Mouse (Mus musculus) layer of hippocampus, postnatal 10 days (tissue): ENCODE data around the gene Tex37. TPM values are rescaled to one million over a fixed set of nuclear protein-coding genes. Genes with fewer than 3 reads are reported as not detected.

Experiments used
- DNase-seq, 2 experiments: peaks; one replicate each; pipeline ENCODE4 v3.0.0; 2021; ENCODE audit warnings: low spot score in 2 of 2
- long read RNA-seq: library from polyadenylated mRNA; stranded (forward); transcript quantifications from one replicate; pipeline ENCODE4 v2.0.0, GENCODE M21; 2023
- total RNA-seq, 2 experiments: library from RNA; stranded (reverse); gene quantifications; 2 replicates each; pipeline ENCODE4 v1.2.3; 2021

Tex37 gene
- total RNA-seq: not detected
- long read RNA-seq: 0 reads

GRCm38 (mm10) chr6:70918827-70919226 lies at the start of gene Tex37:
Gene Tex37 (minus strand): TSS chr6:70918927.
- no peak for DNase-seq

GRCm38 (mm10) chr6:70968291-70968690 lies 49.6 kb upstream of the Tex37 start:
- no peak for DNase-seq

- DNase-seq: no peak
These were observed 48.7 kb upstream of the Tex37 start for GRCm38 (mm10) chr6:70967422-70967821.

- no peak for DNase-seq
These were observed 47.0 kb upstream of the Tex37 start for GRCm38 (mm10) chr6:70965694-70966093.

GRCm38 (mm10) chr6:70964116-70964830 lies 45.5 kb upstream of the Tex37 start:
- DNase-seq: no peak

- DNase-seq: no peak
These were observed 38.7 kb upstream of the Tex37 start for GRCm38 (mm10) chr6:70957341-70957940.

GRCm38 (mm10) chr6:70956936-70957335 lies 38.2 kb upstream of the Tex37 start:
- DNase-seq: peak; percentile 9 to 25

- DNase-seq: peak; percentile 8 to 14
These were observed 37.7 kb upstream of the Tex37 start, which contains the start of gene Foxi3 for GRCm38 (mm10) chr6:70956285-70956912. Gene Foxi3 (plus strand): TSS chr6:70956531.

GRCm38 (mm10) chr6:70955841-70956240 lies 37.1 kb upstream of the Tex37 start:
- no peak for DNase-seq

GRCm38 (mm10) chr6:70955291-70955800 lies 36.6 kb upstream of the Tex37 start:
- DNase-seq: no peak

- DNase-seq: peak in 1 of 2 experiments; percentile 32
These were observed 35.3 kb upstream of the Tex37 start for GRCm38 (mm10) chr6:70954040-70954439.

GRCm38 (mm10) chr6:70953274-70953673 lies 34.5 kb upstream of the Tex37 start:
- no peak for DNase-seq

- DNase-seq: no peak
These were observed 13.1 kb upstream of the Tex37 start for GRCm38 (mm10) chr6:70931801-70932200.

- peak; percentile 52 to 68 for DNase-seq
These were observed 2.7 kb upstream of the Tex37 start for GRCm38 (mm10) chr6:70921274-70922074.

- DNase-seq: no peak
These were observed 6.3 kb downstream of the Tex37 start for GRCm38 (mm10) chr6:70912396-70912765.

- peak; percentile 51 to 64 for DNase-seq
These were observed 6.9 kb downstream of the Tex37 start for GRCm38 (mm10) chr6:70911668-70912395.

GRCm38 (mm10) chr6:70910285-70910684 lies 8.4 kb downstream of the Tex37 start:
- DNase-seq: no peak

GRCm38 (mm10) chr6:70909572-70909971 lies 9.2 kb downstream of the Tex37 start:
- no peak for DNase-seq

GRCm38 (mm10) chr6:70903689-70904088 lies 15.0 kb downstream of the Tex37 start:
- no peak for DNase-seq

GRCm38 (mm10) chr6:70899594-70900003 lies 19.1 kb downstream of the Tex37 start:
- no peak for DNase-seq

- no peak for DNase-seq
These were observed 20.6 kb downstream of the Tex37 start for GRCm38 (mm10) chr6:70898166-70898565.
